Mouse (Mus musculus) gastrocnemius, postnatal 36 days (tissue): Measurements from ENCODE around the gene Frzb. TPM values are rescaled to one million over a fixed set of nuclear protein-coding genes. Genes with fewer than 3 reads are reported as not detected.
"Not testable (repeated sequence)": the region's sequence is repeated elsewhere in the genome, so short reads cannot be mapped to it uniquely, and the experiment has no call there.

Source experiments
- DNase-seq, 2 experiments: peaks; one replicate each; pipeline ENCODE4 v3.0.0; 2022
- intact Hi-C: fragments of 180-260 bp; cut with DNase I; formaldehyde crosslinking; loops from one replicate; pipeline ENCODE4 v1.15.1; 2025
- long read RNA-seq, 2 experiments: library from polyadenylated mRNA; stranded (forward); transcript quantifications; one replicate each; pipeline ENCODE4 v2.0.0; 2021
- total RNA-seq, 2 experiments: library from RNA; stranded (reverse); gene quantifications; 2 replicates each; pipeline ENCODE4 v1.2.3; 2021

Gene Frzb
- 10 to 100 TPM; 17.2 to 19.8 TPM for total RNA-seq
- long read RNA-seq, experiment 1, transcript Frzb-201 (6 exons, 3,149 nt): major isoform, 8 of 20 reads
- long read RNA-seq, experiment 1, partial matches to known transcripts: 12 of 20 reads
- long read RNA-seq, experiment 1, other reads (novel, unspliced or antisense): 0 of 20 reads
- long read RNA-seq, experiment 2, transcript Frzb-201 (6 exons, 3,149 nt): major isoform, 7 of 17 reads
- long read RNA-seq, experiment 2, partial matches to known transcripts: 0 of 17 reads
- long read RNA-seq, experiment 2, other reads (novel, unspliced or antisense): 10 of 17 reads

- peak; percentile 9 to 32 for DNase-seq
- intact Hi-C loops: loop anchor here (10.0 kb wide), 1 partner anchor 93 kb away; no protein-coding TSS in a partner anchor
Observed at GRCm38 (mm10) chr2:80447291-80447791, at the start of gene Frzb. Gene Frzb, minus strand, starts transcription at chr2:80447625.

- DNase-seq, intact Hi-C loops: not testable (repeated sequence)
Observed at GRCm38 (mm10) chr2:80495304-80495703, 47.9 kb upstream of the Frzb start.

- DNase-seq: peak; percentile 17 to 30
- intact Hi-C loops: no loop called here
Observed at GRCm38 (mm10) chr2:80486851-80487250, 39.4 kb upstream of the Frzb start.

- intact Hi-C loops: no loop called here
- no peak for DNase-seq
Observed at GRCm38 (mm10) chr2:80484951-80485350, 37.5 kb upstream of the Frzb start.

- DNase-seq: no peak
- intact Hi-C loops: no loop called here
Observed at GRCm38 (mm10) chr2:80475831-80476230, 28.4 kb upstream of the Frzb start.

GRCm38 (mm10) chr2:80474247-80474796, 26.9 kb upstream of the Frzb start:
- no peak for DNase-seq
- intact Hi-C loops: no loop called here

- no peak for DNase-seq
- intact Hi-C loops: no loop called here
Observed at GRCm38 (mm10) chr2:80465991-80466821, 18.8 kb upstream of the Frzb start.

- DNase-seq: no peak
- intact Hi-C loops: no loop called here
Observed at GRCm38 (mm10) chr2:80461827-80462226, 14.4 kb upstream of the Frzb start.

- no peak for DNase-seq
- intact Hi-C loops: loop anchor here (10.0 kb wide), 1 partner anchor 93 kb away; no protein-coding TSS in a partner anchor
Observed at GRCm38 (mm10) chr2:80448231-80448630, 806 bp upstream of the Frzb start.

GRCm38 (mm10) chr2:80446308-80447151, 895 bp downstream of the Frzb start:
- intact Hi-C loops: loop anchor here (10.0 kb wide), 1 partner anchor 92 kb away; no protein-coding TSS in a partner anchor

GRCm38 (mm10) chr2:80445926-80446307, 1.5 kb downstream of the Frzb start:
- DNase-seq: no peak
- intact Hi-C loops: loop anchor here (10.0 kb wide), 1 partner anchor 91 kb away; no protein-coding TSS in a partner anchor

More at GRCm38 (mm10) chr2:80446308-80447151, 895 bp downstream of the Frzb start:
- peak; percentile 8 to 19 for DNase-seq

- intact Hi-C loops: loop anchor here (10.0 kb wide), 1 partner anchor 91 kb away; no protein-coding TSS in a partner anchor
- no peak for DNase-seq
Observed at GRCm38 (mm10) chr2:80445491-80445890, 1.9 kb downstream of the Frzb start.

GRCm38 (mm10) chr2:80444418-80445365, 2.7 kb downstream of the Frzb start:
- intact Hi-C loops: loop anchor here (10.0 kb wide), 1 partner anchor 90 kb away; no protein-coding TSS in a partner anchor
- DNase-seq: no peak

GRCm38 (mm10) chr2:80443962-80444361, 3.5 kb downstream of the Frzb start:
- no peak for DNase-seq
- intact Hi-C loops: loop anchor here (10.0 kb wide), 1 partner anchor 89 kb away; no protein-coding TSS in a partner anchor

GRCm38 (mm10) chr2:80441386-80441785, 6.0 kb downstream of the Frzb start:
- DNase-seq: no peak
- intact Hi-C loops: loop anchor here (10.0 kb wide), 1 partner anchor 87 kb away; no protein-coding TSS in a partner anchor

GRCm38 (mm10) chr2:80438854-80439253, 8.6 kb downstream of the Frzb start:
- intact Hi-C loops: no loop called here
- no peak for DNase-seq

- DNase-seq: no peak
- intact Hi-C loops: no loop called here
Observed at GRCm38 (mm10) chr2:80437401-80437800, 10.0 kb downstream of the Frzb start.

GRCm38 (mm10) chr2:80434783-80435572, 12.4 kb downstream of the Frzb start:
- DNase-seq: no peak
- intact Hi-C loops: no loop called here
